In genomic region chr7:29383255-29383654, GRCm38 (mm10) we compare ENCODE assay signal across 8 mouse cellular contexts.
DNase-seq lines count a peak whose midpoint lies in the region; ATAC-seq and TF ChIP-seq lines count a peak whose summit lies in the region.

No protein-coding gene starts in this region.

- peak; percentile 62; the same call in 1 of the 2 replicates for TF ChIP-seq EP300 in heart, adult 2 months (IDR thresholded peaks at IDR 0.05; ENCODE audit: insufficient read depth, low read depth, low read length)

- peak; percentile 98 for TF ChIP-seq CTCF in heart, adult 2 months (IDR thresholded peaks at IDR 0.05)
- peak; percentile 96; the same call in 1 of the 2 replicates for TF ChIP-seq CTCF in kidney, adult 2 months (conservative IDR thresholded peaks at IDR 0.05; ENCODE audit: insufficient read depth, insufficient read length, low read depth, low read length)

- no peak for TF ChIP-seq POLR2A in heart, adult 2 months (IDR thresholded peaks at IDR 0.05; ENCODE audit: insufficient read depth, low read depth, low read length)
- no peak for TF ChIP-seq POLR2A in kidney, adult 2 months (IDR thresholded peaks at IDR 0.05; ENCODE audit: low read depth, low read length)

- no peaks in the 10 kb centered on the region for H3K36me3 ChIP-seq in heart, embryonic 11.5 days (ENCODE audit: control insufficient read depth, insufficient read depth, low read length)
- H3K36me3 ChIP-seq in heart, adult 2 months (ENCODE audit: control insufficient read depth, insufficient read depth, low read length): no peaks in the 10 kb centered on the region
- no peaks in the 10 kb centered on the region for H3K36me3 ChIP-seq in kidney, adult 2 months (ENCODE audit: control insufficient read depth, insufficient read depth, low read length)
- peaks cover 74% of the 10 kb centered on the region for H3K36me3 ChIP-seq in limb, embryonic 15.5 days

- H3K27me3 ChIP-seq in heart, embryonic 11.5 days (ENCODE audit: control insufficient read depth, insufficient read depth, low read length): peaks cover 50% of the 10 kb centered on the region
- no peaks in the 10 kb centered on the region for H3K27me3 ChIP-seq in heart, adult 2 months (ENCODE audit: control insufficient read depth, insufficient read depth, low read length)
- no peaks in the 10 kb centered on the region for H3K27me3 ChIP-seq in kidney, adult 2 months (replicated peaks; ENCODE audit: control insufficient read depth, insufficient read depth, low read length)
- no peaks in the 10 kb centered on the region for H3K27me3 ChIP-seq in limb, embryonic 15.5 days

- intact Hi-C loops in heart, adult 2 months (cut with DNase I): loop anchor here (1.0 kb wide), 1 partner anchor 139 kb away; no protein-coding TSS in a partner anchor

- 34% methylated on average over 10 of the region's 10 CpGs for WGBS in heart, embryonic 11.5 days (ENCODE audit: insufficient replicate concordance)
- 25% methylated on average over 10 of the region's 10 CpGs for WGBS in heart, adult 2 months
- 26% methylated on average over 10 of the region's 10 CpGs for WGBS in kidney, adult 2 months
- WGBS in limb, embryonic 15.5 days: 33% methylated on average over 10 of the region's 10 CpGs

- no peaks in the 10 kb centered on the region for H3K79me2 ChIP-seq in heart, adult 2 months (replicated peaks; ENCODE audit: control insufficient read depth, insufficient read depth, low read length)

- no peak overlapping the region for H3K27ac ChIP-seq in heart, embryonic 11.5 days (ENCODE audit: low read depth, low read length)
- no peak overlapping the region for H3K27ac ChIP-seq in heart, adult 2 months
- H3K27ac ChIP-seq in kidney, adult 2 months (ENCODE audit: insufficient read depth, low read depth, low read length): no peak overlapping the region
- H3K27ac ChIP-seq in limb, embryonic 15.5 days: 0 out of 2 replicates have a peak overlapping the region, but pooled peaks have one; percentile 35

- ATAC-seq in heart, embryonic 11.5 days (replicated peaks; ENCODE audit: insufficient number of reproducible peaks, low FRiP score, low TSS enrichment): no peak
- peak; percentile 18 for ATAC-seq in limb, embryonic 15.5 days (ENCODE audit: insufficient number of reproducible peaks, low FRiP score, low TSS enrichment, low read depth)
- peak; percentile 69 for ATAC-seq in monocyte, adult 5-6 weeks (replicated peaks; ENCODE audit: insufficient number of reproducible peaks, low FRiP score, low TSS enrichment, poor library complexity, severe bottlenecking)

- no peaks in the 10 kb centered on the region for H3K4me1 ChIP-seq in heart, embryonic 11.5 days (ENCODE audit: control insufficient read depth, insufficient read depth, low read length)
- H3K4me1 ChIP-seq in heart, adult 2 months (ENCODE audit: control insufficient read depth, insufficient read depth, low read length): no peaks in the 10 kb centered on the region; the same call in 1 of the 2 replicates
- H3K4me1 ChIP-seq in kidney, adult 2 months (ENCODE audit: control insufficient read depth, insufficient read depth, low read length): no peaks in the 10 kb centered on the region
- peaks cover 7% of the 10 kb centered on the region; the same call in 1 of the 2 replicates for H3K4me1 ChIP-seq in limb, embryonic 15.5 days

- no peak overlapping the region for H3K4me2 ChIP-seq in heart, embryonic 11.5 days
- no peak overlapping the region for H3K4me2 ChIP-seq in limb, embryonic 15.5 days

- no peak overlapping the region for H3K9ac ChIP-seq in heart, embryonic 11.5 days (ENCODE audit: low read depth, low read length)
- no peak overlapping the region for H3K9ac ChIP-seq in heart, adult 2 months (ENCODE audit: low read depth, low read length)
- no peak overlapping the region for H3K9ac ChIP-seq in limb, embryonic 15.5 days

- peak; percentile 97 for DNase-seq in heart, adult 11 months
- DNase-seq in embryo, embryonic 11 days: peak; percentile 91
- DNase-seq in heart, adult 2 months: peak; percentile 80 to 90
- DNase-seq in kidney, adult 2 months: peak; percentile 86
- peak; percentile 42 to 67 for DNase-seq in spleen, postnatal 14 days (ENCODE audit: low spot score in 2 of 2)

- no peaks in the 10 kb centered on the region for H3K9me3 ChIP-seq in heart, embryonic 11.5 days (replicated peaks; ENCODE audit: control insufficient read depth, low read length)
- H3K9me3 ChIP-seq in limb, embryonic 15.5 days: no peaks in the 10 kb centered on the region

- H3K4me3 ChIP-seq in heart, embryonic 11.5 days (ENCODE audit: low read depth, low read length): no peak overlapping the region
- no peak overlapping the region for H3K4me3 ChIP-seq in heart, adult 2 months
- H3K4me3 ChIP-seq in kidney, adult 2 months (ENCODE audit: insufficient read depth, low read depth, low read length): no peak overlapping the region
- no peak overlapping the region for H3K4me3 ChIP-seq in limb, embryonic 15.5 days
